Mouse (Mus musculus) CD4-positive naive resting alpha-beta T cell, adult 57 days (primary cell): Measurements from ENCODE around the gene Thbs2. TPM values are rescaled to one million over a fixed set of nuclear protein-coding genes. Genes with fewer than 3 reads are reported as not detected.

Experiments
- total RNA-seq: library from RNA; stranded (reverse); gene quantifications from one replicate; pipeline ENCODE4 v1.2.4, GENCODE M21; 2023

The Thbs2 gene
- total RNA-seq, result not detected

DNA sequence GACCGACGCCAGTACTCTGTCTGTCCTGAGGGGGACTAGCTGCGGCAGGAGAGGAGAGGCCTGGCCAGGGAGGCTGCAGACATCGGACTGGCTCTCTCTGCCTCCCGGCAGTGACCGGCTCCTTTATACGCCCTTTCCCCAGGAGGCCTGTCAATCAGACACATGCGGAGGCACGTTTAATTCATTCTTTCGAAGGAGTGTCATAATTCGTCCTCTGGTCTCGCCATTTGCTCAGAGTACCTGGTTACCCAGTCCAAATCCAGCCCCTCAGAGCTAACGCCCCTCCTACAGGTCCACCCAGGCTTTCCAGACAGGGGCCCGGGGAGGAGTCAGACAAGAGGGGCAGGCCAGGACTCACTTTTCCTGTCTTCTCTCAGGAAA is at the start of gene Thbs2:
Thbs2 (minus strand) TSS at position 242 of the 381 bp plus-strand sequence.

Other genes with a start within 250 kb of the Thbs2 start
- not detected for gene Wdr27, start 248.9 kb upstream of the Thbs2 start, total RNA-seq
- 17.5 TPM for gene 1600012H06Rik, start 248.9 kb upstream of the Thbs2 start, total RNA-seq